Mouse (Mus musculus): Measurements from ENCODE around the gene Hist1h1e. TPM values are rescaled to one million over a fixed set of nuclear protein-coding genes. Genes with fewer than 3 reads are reported as not detected.
A peak's percentile ranks its signal among the peaks of the same experiment; 100 is the strongest.
"Not testable (repeated sequence)": the region's sequence is repeated elsewhere in the genome, so short reads cannot be mapped to it uniquely, and the experiment has no call there.

The Hist1h1e gene
- polyA plus RNA-seq (2012; ENCODE audit: insufficient read depth, insufficient read length, low replicate concordance, missing spikeins), result not detected in 2 replicates

- Histone ChIP-seq H3K27ac (ENCODE audit: insufficient read depth, low read depth, low read length) (peak within 1 kb of the TSS; percentile 76), H3K4me3 (ENCODE audit: insufficient read depth, low read depth, low read length) (peak within 1 kb of the TSS; percentile 50)
- H3K4me1 ChIP-seq (ENCODE audit: control insufficient read depth, insufficient read depth, low read length), result not testable (repeated sequence)
- under 1% methylated on average over 53 of the region's 53 CpGs for WGBS
- TF ChIP-seq POLR2A (IDR thresholded peaks at IDR 0.05; ENCODE audit: insufficient read depth, low read depth, low read length), result peak; percentile 93
Observed at GRCm38 (mm10) chr13:23622175-23622671, at the start of gene Hist1h1e. TSS of gene Hist1h1e (minus strand) at chr13:23622558.

DNA sequence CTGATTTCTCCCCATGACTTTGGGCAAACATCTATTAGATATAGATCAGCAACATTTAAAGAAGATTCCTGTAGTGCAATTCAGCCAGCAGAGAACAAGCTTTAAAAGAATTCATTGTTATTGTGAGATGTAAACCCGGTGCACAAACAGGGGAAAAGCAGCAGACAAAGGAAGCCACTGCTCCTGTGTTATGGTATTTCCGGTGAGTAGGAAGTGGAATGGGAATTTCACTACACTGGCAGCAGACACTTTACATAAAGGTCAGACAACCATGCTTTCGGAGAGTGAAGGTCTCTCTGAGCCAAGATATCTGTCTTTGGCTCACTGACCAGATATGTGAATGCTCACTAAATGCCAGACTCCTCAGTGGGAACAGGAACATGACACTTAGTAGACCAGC is 40.2 kb upstream of the Hist1h1e start:
- Histone ChIP-seq H3K4me1 (ENCODE audit: control insufficient read depth, insufficient read depth, low read length) (no peaks in the 10 kb centered on the region), H3K27ac (ENCODE audit: insufficient read depth, low read depth, low read length) (no peak overlapping the region), H3K4me3 (ENCODE audit: insufficient read depth, low read depth, low read length) (no peak overlapping the region)
- TF ChIP-seq CTCF (IDR thresholded peaks at IDR 0.05; ENCODE audit: insufficient read depth, low read depth, low read length) (no peak), POLR2A (IDR thresholded peaks at IDR 0.05; ENCODE audit: insufficient read depth, low read depth, low read length) (no peak)
- WGBS, result 59% methylated on average over 3 of the region's 3 CpGs

GRCm38 (mm10) chr13:23659636-23660366 is 37.4 kb upstream of the Hist1h1e start:
- TF ChIP-seq CTCF (IDR thresholded peaks at IDR 0.05; ENCODE audit: insufficient read depth, low read depth, low read length), result no peak
- TF ChIP-seq POLR2A (IDR thresholded peaks at IDR 0.05; ENCODE audit: insufficient read depth, low read depth, low read length), result no peak
- no peak overlapping the region for H3K27ac ChIP-seq (ENCODE audit: insufficient read depth, low read depth, low read length)
- WGBS, result 31% methylated on average over 6 of the region's 6 CpGs
- H3K4me3 ChIP-seq (ENCODE audit: insufficient read depth, low read depth, low read length), result no peak overlapping the region
- no peaks in the 10 kb centered on the region for H3K4me1 ChIP-seq (ENCODE audit: control insufficient read depth, insufficient read depth, low read length)

DNA sequence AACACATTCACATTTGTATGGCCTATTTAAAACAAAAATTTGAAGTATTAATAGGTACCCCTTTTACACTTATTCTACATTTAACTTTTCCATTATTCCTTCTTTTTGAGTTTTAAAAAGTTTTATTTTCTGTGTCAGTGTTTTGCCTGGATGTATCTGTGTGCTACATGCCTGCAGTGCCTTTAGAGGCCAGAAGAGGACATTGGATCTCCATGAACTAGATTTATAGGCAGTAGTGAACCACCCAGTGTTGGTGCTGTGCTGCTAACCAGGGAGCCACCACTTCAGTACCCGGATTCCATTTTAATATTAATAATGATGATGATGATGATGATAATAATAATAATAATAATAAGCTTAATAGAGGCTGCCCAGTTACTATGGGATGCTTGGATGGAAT is 8.3 kb upstream of the Hist1h1e start:
- 38% methylated on average over 1 of the region's 1 CpGs for WGBS
- TF ChIP-seq POLR2A (IDR thresholded peaks at IDR 0.05; ENCODE audit: insufficient read depth, low read depth, low read length) (no peak), CTCF (IDR thresholded peaks at IDR 0.05; ENCODE audit: insufficient read depth, low read depth, low read length) (no peak)
- no peak overlapping the region for H3K4me3 ChIP-seq (ENCODE audit: insufficient read depth, low read depth, low read length)
- no peaks in the 10 kb centered on the region for H3K4me1 ChIP-seq (ENCODE audit: control insufficient read depth, insufficient read depth, low read length)
- no peak overlapping the region for H3K27ac ChIP-seq (ENCODE audit: insufficient read depth, low read depth, low read length)

- WGBS, result 20% methylated on average over 7 of the region's 7 CpGs
- no peak overlapping the region for H3K4me3 ChIP-seq (ENCODE audit: insufficient read depth, low read depth, low read length)
- no peaks in the 10 kb centered on the region for H3K4me1 ChIP-seq (ENCODE audit: control insufficient read depth, insufficient read depth, low read length)
- H3K27ac ChIP-seq (ENCODE audit: insufficient read depth, low read depth, low read length), result peak overlapping the region; percentile 40; the same call in 1 of the 2 replicates
- no peak for TF ChIP-seq CTCF (IDR thresholded peaks at IDR 0.05; ENCODE audit: insufficient read depth, low read depth, low read length)
- no peak for TF ChIP-seq POLR2A (IDR thresholded peaks at IDR 0.05; ENCODE audit: insufficient read depth, low read depth, low read length)
Observed at GRCm38 (mm10) chr13:23622861-23623450, 598 bp upstream of the Hist1h1e start.

- Histone ChIP-seq H3K4me1 (ENCODE audit: control insufficient read depth, insufficient read depth, low read length) (no peaks in the 10 kb centered on the region), H3K4me3 (ENCODE audit: insufficient read depth, low read depth, low read length) (peak overlapping the region; percentile 50), H3K27ac (ENCODE audit: insufficient read depth, low read depth, low read length) (peak overlapping the region; percentile 76)
- WGBS, result under 1% methylated on average over 18 of the region's 18 CpGs
- TF ChIP-seq CTCF (IDR thresholded peaks at IDR 0.05; ENCODE audit: insufficient read depth, low read depth, low read length) (no peak), POLR2A (IDR thresholded peaks at IDR 0.05; ENCODE audit: insufficient read depth, low read depth, low read length) (no peak)
Observed at GRCm38 (mm10) chr13:23621532-23622174, 705 bp downstream of the Hist1h1e start.

GRCm38 (mm10) chr13:23620733-23621531 is 1.4 kb downstream of the Hist1h1e start, which contains the start of gene Hist1h2be:
TSS of gene Hist1h2be (minus strand) at chr13:23621124.
- no peaks in the 10 kb centered on the region for H3K4me1 ChIP-seq (ENCODE audit: control insufficient read depth, insufficient read depth, low read length)
- under 1% methylated on average over 27 of the region's 27 CpGs for WGBS
- peak within 1 kb of the TSS; percentile 98 for H3K27ac ChIP-seq (ENCODE audit: insufficient read depth, low read depth, low read length)
- TF ChIP-seq CTCF (IDR thresholded peaks at IDR 0.05; ENCODE audit: insufficient read depth, low read depth, low read length) (no peak), POLR2A (IDR thresholded peaks at IDR 0.05; ENCODE audit: insufficient read depth, low read depth, low read length) (no peak)
- peak within 1 kb of the TSS; percentile 60 for H3K4me3 ChIP-seq (ENCODE audit: insufficient read depth, low read depth, low read length)

DNA sequence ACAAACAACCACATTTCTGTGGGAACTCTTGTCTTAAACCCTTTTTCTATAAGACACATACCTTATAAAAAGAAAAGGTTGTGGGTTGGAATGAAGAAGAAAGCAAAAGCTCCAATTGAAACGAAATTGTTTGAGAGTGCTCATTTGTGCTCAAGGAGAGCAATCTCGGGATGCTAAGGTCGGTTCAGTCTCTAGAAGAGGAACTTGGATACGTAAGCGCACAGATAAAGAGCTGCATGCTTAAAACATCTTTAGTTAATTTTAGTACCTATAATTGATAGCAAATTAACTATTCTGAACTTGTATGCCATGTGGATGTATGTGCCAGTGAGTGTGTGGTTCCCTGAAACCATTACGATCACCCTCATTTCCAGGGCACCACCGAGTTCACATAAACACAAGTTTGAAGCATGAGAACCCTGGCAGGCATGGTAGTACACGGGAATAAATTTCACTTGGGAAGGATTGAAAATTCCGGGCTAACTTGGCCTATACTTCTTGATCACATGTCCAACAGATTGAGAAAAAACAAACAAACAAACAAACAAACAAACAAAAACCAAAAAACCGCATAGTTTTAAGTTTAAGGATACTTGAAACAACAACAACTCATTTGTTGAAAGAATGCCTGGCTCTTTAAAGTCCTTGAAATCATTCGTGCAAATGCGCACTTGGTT is 2.2 kb downstream of the Hist1h1e start:
- no peaks in the 10 kb centered on the region for H3K4me1 ChIP-seq (ENCODE audit: control insufficient read depth, insufficient read depth, low read length)
- WGBS, result 14% methylated on average over 12 of the region's 12 CpGs
- peak overlapping the region; percentile 60 for H3K4me3 ChIP-seq (ENCODE audit: insufficient read depth, low read depth, low read length)
- TF ChIP-seq CTCF (IDR thresholded peaks at IDR 0.05; ENCODE audit: insufficient read depth, low read depth, low read length) (no peak), POLR2A (IDR thresholded peaks at IDR 0.05; ENCODE audit: insufficient read depth, low read depth, low read length) (no peak)
- peak overlapping the region; percentile 98 for H3K27ac ChIP-seq (ENCODE audit: insufficient read depth, low read depth, low read length)

Data from olfactory bulb, adult 2 months (tissue).